Mouse (Mus musculus) stomach, postnatal 0 days (tissue): Measurements from ENCODE around the gene Eif3m.

Source experiments
- CTCF ChIP-seq: IDR thresholded peaks from 2 replicates; pipeline ENCODE4 v1.5.1; 2016; ENCODE audit warnings: antibody characterized with exemption, low read depth, mild to moderate bottlenecking, moderate library complexity
- EP300 ChIP-seq: optimal IDR thresholded peaks from 2 replicates; pipeline ENCODE3; 2016; ENCODE audit warnings: antibody characterized with exemption

DNA sequence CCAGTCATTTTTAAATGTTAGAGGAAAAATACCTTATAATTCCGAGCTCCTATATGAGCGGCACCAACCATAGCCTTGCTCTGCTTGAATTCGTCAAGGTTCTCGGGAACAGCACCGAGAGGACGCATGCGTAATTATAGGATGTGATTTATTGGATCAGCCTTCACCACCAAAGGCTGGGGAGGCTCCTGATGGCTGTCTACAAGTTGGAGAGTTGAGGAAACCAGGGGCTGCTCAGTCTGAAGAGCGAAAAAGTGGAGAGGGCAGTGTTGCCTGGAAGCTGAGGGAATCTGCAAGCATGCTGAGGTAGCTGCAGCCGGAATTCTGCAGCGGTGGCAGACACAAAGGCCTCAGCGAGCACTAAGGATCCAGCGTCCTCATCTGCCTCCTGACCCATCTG, 4.4 kb upstream of the Eif3m start:
- TF ChIP-seq CTCF (no peak), EP300 (no peak)
